ENCODE assay signal across 21 mouse cellular contexts in genomic region chr5:66346756-66347155, GRCm38 (mm10).
DNase-seq lines count a peak whose midpoint lies in the region; ATAC-seq lines count a peak whose summit lies in the region.
"Had no signal": no experiment of that assay in that cellular context is flagged by ENCODE, and none has a peak within 500 bp of the region (broad histone marks: within the 10 kb centered on the region; RNA-seq: fewer than 3 reads in every experiment).

No protein-coding gene starts in this region.

- no peaks in the 10 kb centered on the region for H3K36me3 ChIP-seq in intestine, embryonic 16.5 days (ENCODE audit: control insufficient read depth, insufficient read depth, low read length)
- H3K36me3 ChIP-seq in intestine, embryonic 15.5 days: no peaks in the 10 kb centered on the region
- no peaks in the 10 kb centered on the region for H3K36me3 ChIP-seq in neural tube, embryonic 15.5 days
- no peaks in the 10 kb centered on the region for H3K36me3 ChIP-seq in forebrain, embryonic 13.5 days (ENCODE audit: poor library complexity, severe bottlenecking)
- H3K36me3 ChIP-seq: embryonic facial prominence, embryonic 12.5 days; G1E; heart, embryonic 15.5 days had no signal

- peaks cover 11% of the 10 kb centered on the region; the same call in 1 of the 2 replicates for H3K4me1 ChIP-seq in intestine, embryonic 16.5 days (ENCODE audit: control insufficient read depth, insufficient read depth, low read length)
- H3K4me1 ChIP-seq in intestine, embryonic 15.5 days (replicated peaks): 0 out of 2 replicates have a peak, but pooled peaks cover 4% of the 10 kb centered on the region
- peaks cover 21% of the 10 kb centered on the region for H3K4me1 ChIP-seq in neural tube, embryonic 15.5 days
- peaks cover 5% of the 10 kb centered on the region for H3K4me1 ChIP-seq in forebrain, embryonic 13.5 days
- H3K4me1 ChIP-seq: embryonic facial prominence, embryonic 12.5 days had no signal

- no peaks in the 10 kb centered on the region for H3K9me3 ChIP-seq in intestine, embryonic 16.5 days (ENCODE audit: control insufficient read depth, low read length)
- no peaks in the 10 kb centered on the region for H3K9me3 ChIP-seq in intestine, embryonic 15.5 days
- H3K9me3 ChIP-seq in neural tube, embryonic 15.5 days (replicated peaks): no peaks in the 10 kb centered on the region
- H3K9me3 ChIP-seq in forebrain, embryonic 13.5 days (replicated peaks): no peaks in the 10 kb centered on the region
- H3K9me3 ChIP-seq: embryonic facial prominence, embryonic 12.5 days; heart, embryonic 10.5 days; heart, embryonic 15.5 days had no signal

- no peaks in the 10 kb centered on the region for H3K27me3 ChIP-seq in intestine, embryonic 16.5 days (replicated peaks; ENCODE audit: control insufficient read depth, insufficient read depth, low read length)
- no peaks in the 10 kb centered on the region for H3K27me3 ChIP-seq in intestine, embryonic 15.5 days (replicated peaks)
- no peaks in the 10 kb centered on the region for H3K27me3 ChIP-seq in neural tube, embryonic 15.5 days (replicated peaks)
- 0 out of 2 replicates have a peak, but pooled peaks cover 4% of the 10 kb centered on the region for H3K27me3 ChIP-seq in forebrain, embryonic 13.5 days
- H3K27me3 ChIP-seq: embryonic facial prominence, embryonic 12.5 days; heart, embryonic 15.5 days had no signal

- no peak overlapping the region for H3K27ac ChIP-seq in intestine, embryonic 16.5 days (ENCODE audit: low read length)
- no peak overlapping the region for H3K27ac ChIP-seq in intestine, embryonic 15.5 days
- H3K27ac ChIP-seq in neural tube, embryonic 15.5 days (replicated peaks): no peak overlapping the region
- H3K27ac ChIP-seq in forebrain, embryonic 13.5 days: no peak overlapping the region
- H3K27ac ChIP-seq: embryonic facial prominence, embryonic 12.5 days; heart, embryonic 10.5 days; heart, embryonic 15.5 days had no signal

- no peak overlapping the region for H3K4me3 ChIP-seq in intestine, embryonic 16.5 days (ENCODE audit: low read length)
- no peak overlapping the region for H3K4me3 ChIP-seq in intestine, embryonic 15.5 days (replicated peaks)
- no peak overlapping the region for H3K4me3 ChIP-seq in neural tube, embryonic 15.5 days (replicated peaks)
- no peak overlapping the region for H3K4me3 ChIP-seq in forebrain, embryonic 13.5 days
- H3K4me3 ChIP-seq: embryonic facial prominence, embryonic 12.5 days; heart, embryonic 10.5 days; heart, embryonic 15.5 days had no signal

- WGBS in intestine, embryonic 16.5 days: 75% methylated on average over 6 of the region's 6 CpGs
- 81% methylated on average over 6 of the region's 6 CpGs for WGBS in intestine, embryonic 15.5 days
- 90% methylated on average over 6 of the region's 6 CpGs for WGBS in neural tube, embryonic 15.5 days
- 89% methylated on average over 6 of the region's 6 CpGs for WGBS in forebrain, embryonic 13.5 days

- ATAC-seq in intestine, embryonic 16.5 days: 0 out of 2 replicates have a peak, but pooled peaks have one; percentile 30
- ATAC-seq in intestine, embryonic 15.5 days: no peak
- no peak for ATAC-seq in neural tube, embryonic 15.5 days (ENCODE audit: low FRiP score)
- no peak for ATAC-seq in forebrain, embryonic 13.5 days
- ATAC-seq: CD4-positive, CD25-positive, alpha-beta regulatory T cell, adult 4 months; forebrain, embryonic 16.5 days had no signal

- no peak overlapping the region for H3K4me2 ChIP-seq in intestine, embryonic 16.5 days (ENCODE audit: low read depth, low read length)
- no peak overlapping the region for H3K4me2 ChIP-seq in intestine, embryonic 15.5 days (replicated peaks)
- H3K4me2 ChIP-seq in neural tube, embryonic 15.5 days: no peak overlapping the region
- H3K4me2 ChIP-seq in forebrain, embryonic 13.5 days: no peak overlapping the region
- H3K4me2 ChIP-seq: embryonic facial prominence, embryonic 12.5 days; heart, embryonic 15.5 days had no signal

- no peak overlapping the region for H3K9ac ChIP-seq in intestine, embryonic 16.5 days (ENCODE audit: low read depth, low read length)
- no peak overlapping the region for H3K9ac ChIP-seq in intestine, embryonic 15.5 days
- no peak overlapping the region for H3K9ac ChIP-seq in neural tube, embryonic 15.5 days (replicated peaks)
- H3K9ac ChIP-seq in forebrain, embryonic 13.5 days: no peak overlapping the region
- H3K9ac ChIP-seq: embryonic facial prominence, embryonic 12.5 days; heart, embryonic 15.5 days had no signal

- peak; percentile 82 for DNase-seq in kidney, adult 9 months
- no peak for DNase-seq in kidney, postnatal 4 days
- peak; percentile 37 for DNase-seq in kidney, postnatal 14 days
- DNase-seq: adrenal gland, adult 8-10 months; B cell, adult 2 months; cerebellum, adult 11 months; cerebellum, adult 8-10 months; cerebellum, postnatal 14 days; gastrocnemius, postnatal 10 days; heart, adult 18-20 months; heart, postnatal 14 days had no signal

Comparison
In these comparisons a context has a peak if more than half of its experiments do, and no peak if none do; other contexts are left out.
1. DNase-seq: peak in kidney, adult 9 months (single experiment) and kidney, postnatal 14 days (single experiment); none in kidney, postnatal 4 days (0 of 2).